Mouse (Mus musculus): ENCODE data around the gene Kpna1.

DNA sequence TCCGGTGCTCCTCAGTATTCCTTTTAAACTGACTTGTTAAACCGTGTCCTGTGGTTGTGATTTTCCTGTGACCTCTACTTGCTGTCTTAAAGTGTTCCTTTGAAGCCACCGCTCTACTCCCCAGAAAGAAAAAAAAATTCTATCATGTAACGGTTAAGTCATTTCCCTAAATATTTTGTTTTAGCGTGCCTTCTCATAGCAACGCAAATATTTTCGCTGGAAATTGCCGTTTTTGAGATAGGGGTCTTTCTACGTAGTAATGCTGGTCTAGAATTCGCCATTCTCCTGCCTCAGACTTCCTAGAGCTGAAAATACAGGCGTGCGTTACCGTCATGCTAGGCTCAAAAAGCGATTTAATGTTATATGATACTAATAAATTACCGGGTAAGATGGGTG is 4.0 kb downstream of the Kpna1 start:
- no peak for TF ChIP-seq CTCF (IDR thresholded peaks at IDR 0.05; ENCODE audit: low read depth)
- no peak for TF ChIP-seq EP300 (IDR thresholded peaks at IDR 0.05; ENCODE audit: low read depth)

All from heart, postnatal 0 days (tissue).